Mouse (Mus musculus): Measurements from ENCODE around the gene Ccdc106.

GRCm38 (mm10) chr7:5083325-5084105, 63.2 kb downstream of the Ccdc106 start:
- no peak for TF ChIP-seq MAFK (IDR thresholded peaks at IDR 0.05; ENCODE audit: insufficient read depth, low read depth, low read length)
- no peak for TF ChIP-seq ZC3H11A (IDR thresholded peaks at IDR 0.05; ENCODE audit: borderline replicate concordance, low read depth, low read length)
- TF ChIP-seq CHD2 (IDR thresholded peaks at IDR 0.05; ENCODE audit: low read depth, low read length) = no peak
- TF ChIP-seq HCFC1 (IDR thresholded peaks at IDR 0.05; ENCODE audit: borderline replicate concordance, insufficient read depth, low read length) = no peak
- TF ChIP-seq ZNF384 (IDR thresholded peaks at IDR 0.05; ENCODE audit: low read depth, low read length) = no peak

Data from ES-E14 (cell line).